ENCODE assay signal across 21 mouse cellular contexts in genomic region chrX:101451147-101451546, GRCm38 (mm10).
"Had no signal": no experiment of that assay in that cellular context is flagged by ENCODE, and none has a peak within 500 bp of the region (broad histone marks: within the 10 kb centered on the region; RNA-seq: fewer than 3 reads in every experiment).

No protein-coding gene starts in this region.

- H3K4me3 ChIP-seq: liver, embryonic 12.5 days; liver, embryonic 15.5 days; lung, embryonic 15.5 days; midbrain, embryonic 12.5 days; midbrain, embryonic 15.5 days; neural tube, embryonic 12.5 days; neural tube, embryonic 15.5 days; stomach, embryonic 15.5 days had no signal

- H3K9ac ChIP-seq: liver, embryonic 12.5 days; liver, embryonic 15.5 days; lung, embryonic 15.5 days; midbrain, embryonic 12.5 days; midbrain, embryonic 15.5 days; neural tube, embryonic 12.5 days; neural tube, embryonic 15.5 days; stomach, embryonic 15.5 days had no signal

- H3K4me2 ChIP-seq: liver, embryonic 12.5 days; liver, embryonic 15.5 days; lung, embryonic 15.5 days; midbrain, embryonic 12.5 days; midbrain, embryonic 15.5 days; neural tube, embryonic 12.5 days; neural tube, embryonic 15.5 days; stomach, embryonic 15.5 days had no signal

- H3K4me1 ChIP-seq: liver, embryonic 12.5 days; liver, embryonic 15.5 days; lung, embryonic 15.5 days; midbrain, embryonic 12.5 days; midbrain, embryonic 15.5 days; neural tube, embryonic 12.5 days; neural tube, embryonic 15.5 days; stomach, embryonic 15.5 days had no signal

- H3K27me3 ChIP-seq: liver, embryonic 12.5 days; liver, embryonic 15.5 days; lung, embryonic 15.5 days; midbrain, embryonic 15.5 days; neural tube, embryonic 12.5 days; neural tube, embryonic 15.5 days; stomach, embryonic 15.5 days had no signal

- ATAC-seq: liver, embryonic 12.5 days; midbrain, embryonic 15.5 days had no signal

- H3K27ac ChIP-seq: liver, embryonic 12.5 days; liver, embryonic 15.5 days; lung, embryonic 15.5 days; midbrain, embryonic 12.5 days; midbrain, embryonic 15.5 days; neural tube, embryonic 12.5 days; neural tube, embryonic 15.5 days; stomach, embryonic 15.5 days had no signal

- H3K9me3 ChIP-seq: liver, embryonic 12.5 days; liver, embryonic 15.5 days; lung, embryonic 15.5 days; midbrain, embryonic 12.5 days; midbrain, embryonic 15.5 days; neural tube, embryonic 12.5 days; neural tube, embryonic 15.5 days; stomach, embryonic 15.5 days had no signal

- DNase-seq: kidney, adult 11 months; kidney, adult 9 months; kidney, postnatal 14 days; kidney, postnatal 4 days; layer of hippocampus, adult 9-11 months; lung, adult 18-20 months; lung, postnatal 10 days; lung, postnatal 36 days; retina, postnatal 1 day; right cerebral cortex, postnatal 25 days; spleen, adult 18-20 months; thymus, adult 18-20 months; thymus, postnatal 36 days had no signal
